Mouse (Mus musculus) olfactory bulb, adult 2 months (tissue): ENCODE measurements around the gene Cemip.

Experiments
- CTCF ChIP-seq: fragments of 200-500 bp; IDR thresholded peaks from 2 replicates; pipeline ENCODE4 v1.5.1; 2012; ENCODE audit warnings: low read depth, mild to moderate bottlenecking, low read length, moderate library complexity; ENCODE audit not compliant: insufficient read depth
- POLR2A ChIP-seq: fragments of 200-500 bp; IDR thresholded peaks from 2 replicates; pipeline ENCODE4 v1.6.1; 2012; ENCODE audit warnings: mild to moderate bottlenecking, low read depth, low read length, moderate library complexity; ENCODE audit not compliant: insufficient read depth

DNA sequence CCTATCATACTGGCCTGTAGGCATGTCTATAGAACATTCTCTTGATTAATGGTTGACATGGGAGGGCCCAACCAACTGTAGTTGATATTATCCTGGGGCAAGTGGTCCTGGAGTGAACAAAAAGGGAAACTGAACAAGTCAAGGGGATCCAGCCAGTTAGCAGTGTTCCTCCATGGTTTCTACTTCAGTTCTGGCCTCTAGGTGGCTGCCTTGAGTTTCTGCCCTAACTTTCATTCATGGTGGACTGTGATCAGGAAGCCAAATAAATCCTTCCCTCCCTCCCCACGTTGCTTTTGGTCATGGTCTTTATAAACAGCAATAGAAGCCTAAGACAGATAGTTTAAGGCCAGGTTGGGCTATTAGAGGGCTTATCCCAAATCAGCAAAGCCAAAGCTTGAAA, 3.5 kb upstream of the Cemip start:
- TF ChIP-seq POLR2A (no peak), CTCF (no peak)
